Mouse (Mus musculus) urinary bladder, postnatal 4 days (tissue): ENCODE results near the gene Etv6.

ENCODE experiments used
- DNase-seq, 2 experiments: peaks; one replicate each; pipeline ENCODE4 v3.0.0; 2021 to 2022; ENCODE audit warnings: low spot score in 2 of 2

The Etv6 gene

GRCm38 (mm10) chr6:134168799-134169198, 133.3 kb downstream of the Etv6 start:
- no peak for DNase-seq

- DNase-seq, result no peak
Observed at GRCm38 (mm10) chr6:134171235-134171634, 135.7 kb downstream of the Etv6 start.

- DNase-seq, result no peak
Observed at GRCm38 (mm10) chr6:134171906-134172728, 136.6 kb downstream of the Etv6 start.

- DNase-seq, result no peak
Observed at GRCm38 (mm10) chr6:134173439-134173838, 137.9 kb downstream of the Etv6 start.

- no peak for DNase-seq
Observed at GRCm38 (mm10) chr6:134175059-134175458, 139.6 kb downstream of the Etv6 start.

GRCm38 (mm10) chr6:134177196-134177595, 141.7 kb downstream of the Etv6 start:
- DNase-seq, result no peak

GRCm38 (mm10) chr6:134182301-134182948, 146.9 kb downstream of the Etv6 start:
- no peak for DNase-seq

- DNase-seq, result no peak
Observed at GRCm38 (mm10) chr6:134183592-134184342, 148.3 kb downstream of the Etv6 start.

GRCm38 (mm10) chr6:134186286-134186903, 150.9 kb downstream of the Etv6 start:
- no peak for DNase-seq

GRCm38 (mm10) chr6:134188719-134189118, 153.2 kb downstream of the Etv6 start:
- no peak for DNase-seq

- DNase-seq, result no peak
Observed at GRCm38 (mm10) chr6:134189174-134189573, 153.7 kb downstream of the Etv6 start.

GRCm38 (mm10) chr6:134189575-134190132, 154.2 kb downstream of the Etv6 start:
- peak in 1 of 2 experiments; percentile 37 for DNase-seq

GRCm38 (mm10) chr6:134190597-134191278, 155.2 kb downstream of the Etv6 start:
- no peak for DNase-seq

- DNase-seq, result no peak
Observed at GRCm38 (mm10) chr6:134192710-134193109, 157.2 kb downstream of the Etv6 start.

GRCm38 (mm10) chr6:134199895-134200294, 164.4 kb downstream of the Etv6 start:
- no peak for DNase-seq

GRCm38 (mm10) chr6:134200577-134200976, 165.1 kb downstream of the Etv6 start:
- no peak for DNase-seq

GRCm38 (mm10) chr6:134202176-134202575, 166.7 kb downstream of the Etv6 start:
- no peak for DNase-seq

GRCm38 (mm10) chr6:134205163-134205562, 169.7 kb downstream of the Etv6 start:
- no peak for DNase-seq

- DNase-seq, result no peak
Observed at GRCm38 (mm10) chr6:134205726-134206125, 170.2 kb downstream of the Etv6 start.

GRCm38 (mm10) chr6:134206251-134206650, 170.8 kb downstream of the Etv6 start:
- no peak for DNase-seq
